In the genomic region with DNA sequence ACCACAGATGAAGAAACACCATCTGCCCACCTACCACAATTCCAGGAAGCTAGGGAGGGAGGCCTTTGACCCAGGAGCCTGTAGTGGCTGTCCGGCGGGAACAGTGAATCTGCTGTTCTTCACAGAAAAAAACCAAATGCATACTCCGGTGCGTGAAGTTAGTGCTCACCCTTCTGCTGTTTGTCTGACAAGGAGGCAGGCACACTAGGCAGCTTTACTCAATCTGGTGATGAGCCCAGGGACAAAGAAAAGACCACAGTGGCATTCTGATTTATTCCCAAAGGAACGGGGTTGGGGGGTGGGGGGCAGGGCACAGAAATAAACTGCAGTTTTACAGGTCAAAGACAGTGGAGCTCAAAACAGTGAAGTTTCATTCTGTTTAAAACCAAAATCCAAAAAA, we compare ENCODE assay signal across 8 mouse cellular contexts.
A peak's percentile ranks its signal among the peaks of the same experiment; 100 is the strongest.
DNase-seq lines count a peak whose midpoint lies in the region; ATAC-seq and TF ChIP-seq lines count a peak whose summit lies in the region.

No protein-coding gene starts in this region.

- DNase-seq in cerebellum, postnatal 10 days = peak; percentile 10 to 25
- DNase-seq in cerebellum, adult 18-20 months = no peak
- no peak for DNase-seq in thymus, adult 2 months
- no peak for DNase-seq in thymus, postnatal 10 days (ENCODE audit: low spot score in 2 of 2)
- no peak for DNase-seq in ovary, adult 18-20 months (ENCODE audit: low spot score)
- no peak for DNase-seq in thymus, postnatal 0 days (ENCODE audit: low spot score)
- no peak for DNase-seq in left cerebral cortex, postnatal 36 days (ENCODE audit: low spot score in 2 of 2)

- H3K4me1 ChIP-seq in thymus, adult 2 months (replicated peaks; ENCODE audit: control insufficient read depth, insufficient read depth, low read length) = peaks cover 31% of the 10 kb centered on the region
- H3K4me1 ChIP-seq in limb, embryonic 15.5 days = peaks cover 15% of the 10 kb centered on the region

- ATAC-seq in limb, embryonic 15.5 days (ENCODE audit: insufficient number of reproducible peaks, low FRiP score, low TSS enrichment, low read depth) = no peak

- no peaks in the 10 kb centered on the region for H3K9me3 ChIP-seq in limb, embryonic 15.5 days

- WGBS in thymus, adult 2 months = 57% methylated on average over 5 of the region's 5 CpGs
- WGBS in limb, embryonic 15.5 days = 15% methylated on average over 5 of the region's 5 CpGs

- 0 out of 2 replicates have a peak overlapping the region, but pooled peaks have one; percentile 10 for H3K4me2 ChIP-seq in limb, embryonic 15.5 days

- no peak for TF ChIP-seq POLR2A in thymus, adult 2 months (IDR thresholded peaks at IDR 0.05; ENCODE audit: control insufficient read depth, extremely low read depth, insufficient read depth, low read length, poor library complexity)

- intact Hi-C loops in left cerebral cortex, postnatal 36 days (cut with DNase I) = loop anchor here (5.0 kb wide), 3 partner anchors 63 to 117 kb away; partner anchors contain the start of gene Ddx3x

- H3K4me3 ChIP-seq in thymus, adult 2 months (ENCODE audit: control insufficient read depth, insufficient read depth, low read length) = no peak overlapping the region
- H3K4me3 ChIP-seq in limb, embryonic 15.5 days = no peak overlapping the region

- no peaks in the 10 kb centered on the region for H3K27me3 ChIP-seq in thymus, adult 2 months (ENCODE audit: control insufficient read depth, insufficient read depth, low read length)
- H3K27me3 ChIP-seq in limb, embryonic 15.5 days = peaks cover 5% of the 10 kb centered on the region; the same call in 1 of the 2 replicates

- H3K9ac ChIP-seq in limb, embryonic 15.5 days = no peak overlapping the region

- H3K36me3 ChIP-seq in thymus, adult 2 months (ENCODE audit: control insufficient read depth, insufficient read depth, low read length) = no peaks in the 10 kb centered on the region
- H3K36me3 ChIP-seq in limb, embryonic 15.5 days = no peaks in the 10 kb centered on the region

- H3K27ac ChIP-seq in thymus, adult 2 months (ENCODE audit: control insufficient read depth, insufficient read depth, low read length) = peak overlapping the region; percentile 93
- peak overlapping the region; percentile 86 for H3K27ac ChIP-seq in limb, embryonic 15.5 days

- no peak for TF ChIP-seq CTCF in thymus, adult 2 months (IDR thresholded peaks at IDR 0.05; ENCODE audit: borderline replicate concordance, control insufficient read depth, extremely low read depth, insufficient read depth, low read length, poor library complexity)

Comparison
In these comparisons a context has a peak if more than half of its experiments do, and no peak if none do; other contexts are left out.
1. DNase-seq: peak in cerebellum, postnatal 10 days (2 of 2); none in cerebellum, adult 18-20 months (0 of 2), thymus, adult 2 months (single experiment), thymus, postnatal 10 days (0 of 2), ovary, adult 18-20 months (single experiment), thymus, postnatal 0 days (single experiment) and left cerebral cortex, postnatal 36 days (0 of 2).